Mouse (Mus musculus): ENCODE results near the gene Lyl1. TPM values are rescaled to one million over a fixed set of nuclear protein-coding genes. Genes with fewer than 3 reads are reported as not detected.

Lyl1 gene
- total and polyA plus RNA-seq, 3 experiments = 88.7 to 149 (median 136) TPM

DNA sequence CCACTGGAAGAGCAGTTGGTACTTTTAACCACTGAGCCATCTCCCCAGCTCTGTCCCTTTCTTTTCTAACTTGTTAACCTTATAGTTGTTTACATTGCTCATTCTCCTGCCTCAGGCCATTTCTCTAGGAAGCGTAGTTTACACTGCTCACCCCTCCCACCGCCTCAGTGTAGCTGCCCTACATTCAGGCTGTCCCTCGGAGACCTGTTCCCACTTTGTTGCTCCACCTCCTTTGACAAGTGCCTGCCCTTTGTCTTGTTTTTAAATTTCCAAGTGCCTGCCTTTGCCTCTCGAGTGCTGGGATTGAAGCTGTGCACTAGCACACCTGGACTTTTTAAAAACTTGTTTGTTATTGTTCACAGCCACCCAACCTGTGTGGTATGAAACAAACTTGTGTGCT, 7.9 kb upstream of the Lyl1 start:
- Histone ChIP-seq H3K4me1 (ENCODE audit: control insufficient read depth in 1 of 2, insufficient read depth in 2 of 2, low read length in 2 of 2) (0 out of 4 replicates have a peak, but pooled peaks cover 0 to 8% of the 10 kb centered on the region in 2 experiments), H3K27ac (ENCODE audit: control insufficient read depth, low read depth, low read length) (no peak overlapping the region), H3K9ac (ENCODE audit: control insufficient read depth, low read depth, low read length, poor library complexity, severe bottlenecking) (no peak overlapping the region), H3K4me3 (ENCODE audit: control insufficient read depth in 1 of 2, insufficient read depth in 1 of 2, low read depth in 2 of 2, low read length in 2 of 2) (no peak overlapping the region), H3K36me3 (ENCODE audit: control insufficient read depth in 1 of 2, insufficient read depth in 2 of 2, low read length in 2 of 2) (peaks cover 2 to 13% of the 10 kb centered on the region in 2 experiments), H3K9me3 (replicated peaks; ENCODE audit: insufficient read depth, low read length) (no peaks in the 10 kb centered on the region), H3K27me3 (ENCODE audit: control insufficient read depth in 1 of 2, insufficient read depth in 2 of 2, low read length in 2 of 2) (no peaks in the 10 kb centered on the region), H3K79me2 (ENCODE audit: control insufficient read depth, insufficient read depth, low read length, poor library complexity) (peaks cover 21% of the 10 kb centered on the region)
- TF ChIP-seq MAZ (IDR thresholded peaks at IDR 0.05; ENCODE audit: low read depth, low read length) = no peak
- TF ChIP-seq CHD1 (IDR thresholded peaks at IDR 0.05; ENCODE audit: low read depth, low read length) = no peak
- TF ChIP-seq MAFK (IDR thresholded peaks at IDR 0.05; ENCODE audit: borderline replicate concordance, low read depth, low read length) = no peak
- no peak for TF ChIP-seq USF2 (IDR thresholded peaks at IDR 0.05; ENCODE audit: borderline replicate concordance in 1 of 2, insufficient read depth in 1 of 2, low read depth in 1 of 2, low read length in 2 of 2)
- TF ChIP-seq CHD2 (IDR thresholded peaks at IDR 0.05; ENCODE audit: low read length) = no peak
- no peak for TF ChIP-seq TAL1 (IDR thresholded peaks at IDR 0.05; ENCODE audit: low read length)
- no peak for DNase-seq (ENCODE audit: low read depth, low spot score)

DNA sequence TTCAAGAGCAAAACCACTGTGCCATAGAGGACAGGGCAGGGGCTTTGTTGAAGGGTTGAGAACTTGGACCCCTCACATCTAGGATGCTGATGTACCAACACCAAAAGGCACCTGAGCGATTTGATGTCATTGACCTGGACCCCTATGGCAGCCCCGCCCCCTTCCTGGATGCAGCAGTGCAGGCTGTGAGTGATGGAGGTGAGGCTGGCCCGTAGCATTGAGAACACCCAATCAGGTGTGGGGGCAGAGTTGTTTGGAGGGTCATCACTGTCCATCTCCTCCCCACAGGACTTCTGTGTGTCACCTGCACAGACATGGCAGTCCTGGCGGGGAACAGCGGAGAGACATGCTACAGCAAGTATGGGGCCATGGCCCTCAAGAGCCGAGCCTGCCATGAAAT, 6.1 kb upstream of the Lyl1 start:
- H3K79me2 ChIP-seq (ENCODE audit: control insufficient read depth, insufficient read depth, low read length, poor library complexity) = peaks cover 9% of the 10 kb centered on the region
- DNase-seq (ENCODE audit: low read depth, low spot score) = no peak
- TF ChIP-seq UBTF (IDR thresholded peaks at IDR 0.05; ENCODE audit: borderline replicate concordance, insufficient read depth, low read depth, low read length) (no peak), JUND (IDR thresholded peaks at IDR 0.05; ENCODE audit: low read depth, low read length) (no peak), ZC3H11A (IDR thresholded peaks at IDR 0.05; ENCODE audit: low read depth, low read length) (no peak), GATA1 (IDR thresholded peaks at IDR 0.05; ENCODE audit: low read depth, low read length) (no peak), BHLHE40 (IDR thresholded peaks at IDR 0.05; ENCODE audit: borderline replicate concordance, low read depth, low read length) (no peak), POLR2A (IDR thresholded peaks at IDR 0.05; ENCODE audit: control insufficient read depth in 1 of 2, insufficient read depth in 1 of 2, low read depth in 1 of 2, low read length in 2 of 2, poor library complexity in 1 of 2) (no peak), POLR2AphosphoS2 (IDR thresholded peaks at IDR 0.05; ENCODE audit: low read length) (no peak), MAFK (IDR thresholded peaks at IDR 0.05; ENCODE audit: borderline replicate concordance, low read depth, low read length) (no peak), TCF12 (IDR thresholded peaks at IDR 0.05; ENCODE audit: low read depth, low read length) (no peak), TBP (IDR thresholded peaks at IDR 0.05; ENCODE audit: low read depth, low read length) (no peak), HCFC1 (IDR thresholded peaks at IDR 0.05; ENCODE audit: low read depth, low read length) (no peak), POLR2AphosphoS5 (IDR thresholded peaks at IDR 0.05; ENCODE audit: borderline replicate concordance, low read depth, low read length) (no peak), CTCF (IDR thresholded peaks at IDR 0.05 in 2 of 3, conservative IDR thresholded peaks at IDR 0.05 in 1 of 3; ENCODE audit: control insufficient read depth in 1 of 3, insufficient read depth in 1 of 3, low read depth in 2 of 3, low read length in 3 of 3, poor library complexity in 1 of 3, severe bottlenecking in 1 of 3) (no peak), TAL1 (IDR thresholded peaks at IDR 0.05; ENCODE audit: low read length) (no peak), ZMIZ1 (IDR thresholded peaks at IDR 0.05; ENCODE audit: low read depth, low read length) (no peak), KAT2A (conservative IDR thresholded peaks at IDR 0.05; ENCODE audit: low read depth, low read length) (no peak), MAZ (IDR thresholded peaks at IDR 0.05; ENCODE audit: low read depth, low read length) (no peak), CHD2 (IDR thresholded peaks at IDR 0.05; ENCODE audit: low read length) (no peak), NRF1 (IDR thresholded peaks at IDR 0.05; ENCODE audit: insufficient read depth, low read depth, low read length, poor library complexity, severe bottlenecking) (no peak), ELF1 (IDR thresholded peaks at IDR 0.05; ENCODE audit: low read depth, low read length) (no peak)
- H3K27me3 ChIP-seq (ENCODE audit: control insufficient read depth in 1 of 2, insufficient read depth in 2 of 2, low read length in 2 of 2) = no peaks in the 10 kb centered on the region
- H3K9me3 ChIP-seq (replicated peaks; ENCODE audit: insufficient read depth, low read length) = no peaks in the 10 kb centered on the region
- no peak overlapping the region for H3K4me3 ChIP-seq (ENCODE audit: control insufficient read depth in 1 of 2, insufficient read depth in 1 of 2, low read depth in 2 of 2, low read length in 2 of 2)
- H3K9ac ChIP-seq (ENCODE audit: control insufficient read depth, low read depth, low read length, poor library complexity, severe bottlenecking) = no peak overlapping the region
- peaks cover 2 to 11% of the 10 kb centered on the region in 2 experiments for H3K36me3 ChIP-seq (ENCODE audit: control insufficient read depth in 1 of 2, insufficient read depth in 2 of 2, low read length in 2 of 2)
- H3K27ac ChIP-seq (ENCODE audit: control insufficient read depth, low read depth, low read length) = no peak overlapping the region
- H3K4me1 ChIP-seq (ENCODE audit: control insufficient read depth in 1 of 2, insufficient read depth in 2 of 2, low read length in 2 of 2) = peaks cover 1 to 14% of the 10 kb centered on the region in 2 experiments; a peak in 3 of 4 replicates
